Mouse (Mus musculus): ENCODE measurements around the gene Mdga2. TPM values are rescaled to one million over a fixed set of nuclear protein-coding genes. Genes with fewer than 3 reads are reported as not detected.

Mdga2 gene
- total and polyA plus RNA-seq, 2 experiments from 2014 or later: 25.8 to 36.0 TPM

DNA sequence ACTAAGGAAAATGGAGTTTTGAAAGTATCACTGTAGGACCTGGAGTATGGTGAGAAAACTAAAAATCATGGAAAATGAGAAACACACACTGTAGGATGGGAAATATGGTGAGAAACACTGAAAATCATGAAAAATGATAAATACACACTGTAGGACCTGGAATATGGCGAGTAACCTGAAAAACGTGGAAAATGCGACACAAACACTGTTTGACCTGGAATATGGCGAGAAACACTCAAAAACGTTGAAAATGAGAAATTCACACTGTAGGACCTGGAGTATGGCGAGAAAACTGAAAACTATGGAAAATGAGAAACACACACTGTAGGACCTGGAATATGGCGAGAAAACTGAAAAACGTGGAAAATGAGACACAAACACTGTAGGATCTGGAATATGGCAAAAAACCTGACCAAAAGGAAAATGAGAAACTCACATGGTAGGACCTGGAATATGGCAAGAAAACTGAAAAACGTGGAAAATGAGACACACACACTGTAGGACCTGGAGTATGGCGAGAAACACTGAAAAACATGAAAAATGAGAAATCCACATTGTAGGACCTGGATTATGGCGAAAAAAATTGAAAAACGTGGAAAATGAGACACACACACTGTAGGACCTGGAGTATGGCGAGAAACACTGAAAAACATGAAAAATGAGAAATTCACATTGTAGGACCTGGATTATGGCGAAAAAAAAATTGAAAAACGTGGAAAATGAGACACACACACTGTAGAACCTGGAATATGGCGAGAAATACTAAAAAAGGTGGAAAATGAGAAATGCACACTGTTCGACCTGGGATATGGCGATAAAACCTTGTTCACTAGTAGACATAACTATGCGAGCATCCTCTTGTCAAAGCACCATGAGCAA, 163.0 kb downstream of the Mdga2 start:
- Histone ChIP-seq H3K9me3 (ENCODE audit: low read length) (peaks cover 8% of the 10 kb centered on the region), H3K27me3 (ENCODE audit: insufficient read depth, low read length) (no peaks in the 10 kb centered on the region), H3K27ac (ENCODE audit: low read depth, low read length) (no peak overlapping the region), H3K4me1 (ENCODE audit: insufficient read depth) (no peaks in the 10 kb centered on the region), H3K36me3 (ENCODE audit: insufficient read depth) (no peaks in the 10 kb centered on the region), H3K4me3 (ENCODE audit: low read depth, low read length) (no peak overlapping the region), H3K9ac (no peak overlapping the region), H3K4me2 (ENCODE audit: low read depth) (no peak overlapping the region)
- WGBS: 80% methylated on average over 19 of the region's 19 CpGs
- DNase-seq: no peak
- no peak for TF ChIP-seq CTCF (IDR thresholded peaks at IDR 0.05; ENCODE audit: low read depth)
- peak; percentile 78 for ATAC-seq

DNA sequence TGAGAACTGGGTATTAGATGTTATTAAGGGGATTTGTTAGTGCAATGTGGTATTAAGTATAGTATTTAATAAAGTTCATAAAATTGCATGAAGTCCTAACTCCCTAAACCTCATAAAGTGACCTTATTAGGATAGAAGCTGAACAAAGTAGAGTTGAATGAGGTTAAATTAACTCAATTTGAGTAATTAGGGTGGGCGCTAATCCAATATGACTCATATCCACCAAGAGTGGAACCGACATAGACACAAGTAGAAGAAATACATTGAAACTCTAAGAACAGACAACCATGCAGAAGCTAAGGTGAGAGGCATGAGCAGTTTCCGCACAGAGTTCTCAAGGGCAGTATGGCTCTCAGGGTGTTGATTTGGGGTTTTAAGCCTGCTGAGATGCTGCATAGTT, 165.7 kb downstream of the Mdga2 start:
- Histone ChIP-seq H3K4me2 (ENCODE audit: low read depth) (no peak overlapping the region), H3K27me3 (ENCODE audit: insufficient read depth, low read length) (no peaks in the 10 kb centered on the region), H3K27ac (ENCODE audit: low read depth, low read length) (no peak overlapping the region), H3K9ac (no peak overlapping the region), H3K36me3 (ENCODE audit: insufficient read depth) (no peaks in the 10 kb centered on the region), H3K9me3 (ENCODE audit: low read length) (peaks cover 8% of the 10 kb centered on the region), H3K4me1 (ENCODE audit: insufficient read depth) (no peaks in the 10 kb centered on the region), H3K4me3 (ENCODE audit: low read depth, low read length) (no peak overlapping the region)
- DNase-seq (no peak), ATAC-seq (no peak)
- 78% methylated on average over 3 of the region's 3 CpGs for WGBS
- no peak for TF ChIP-seq CTCF (IDR thresholded peaks at IDR 0.05; ENCODE audit: low read depth)

DNA sequence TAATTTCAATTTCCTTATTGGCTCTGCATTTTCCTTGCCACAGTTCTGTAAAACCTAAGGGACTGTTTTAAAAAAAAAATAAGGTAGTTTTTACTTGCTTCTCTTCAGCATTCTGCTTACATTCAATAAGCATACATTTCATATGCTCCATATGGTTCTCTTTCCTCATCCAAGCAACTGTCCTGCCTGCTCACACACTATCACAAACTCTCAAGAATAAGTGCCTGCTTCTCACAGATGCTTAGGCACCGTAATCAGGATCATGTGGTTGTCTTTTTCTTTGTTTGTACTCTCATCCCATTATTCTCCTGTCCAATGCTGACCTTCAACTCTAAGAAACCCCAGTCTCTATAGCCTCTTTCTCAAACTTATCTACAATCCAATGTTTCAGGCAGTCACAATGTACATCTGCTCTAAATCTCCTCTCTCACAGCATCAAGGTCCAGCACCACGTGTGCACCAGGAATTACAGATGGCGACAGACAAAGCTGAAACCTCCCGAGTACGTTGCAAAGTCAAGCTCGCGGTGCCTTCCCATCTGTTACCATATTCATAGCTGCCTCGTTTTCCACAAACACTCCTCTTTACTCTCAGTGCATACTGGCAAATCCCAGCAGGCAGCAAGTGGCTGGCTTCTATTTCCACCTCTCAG, 177.1 kb downstream of the Mdga2 start:
- no peak for TF ChIP-seq CTCF (IDR thresholded peaks at IDR 0.05; ENCODE audit: low read depth)
- Histone ChIP-seq H3K4me2 (ENCODE audit: low read depth) (no peak overlapping the region), H3K4me3 (ENCODE audit: low read depth, low read length) (no peak overlapping the region), H3K9ac (no peak overlapping the region), H3K9me3 (ENCODE audit: low read length) (no peaks in the 10 kb centered on the region), H3K4me1 (ENCODE audit: insufficient read depth) (no peaks in the 10 kb centered on the region), H3K27me3 (ENCODE audit: insufficient read depth, low read length) (no peaks in the 10 kb centered on the region), H3K36me3 (ENCODE audit: insufficient read depth) (no peaks in the 10 kb centered on the region), H3K27ac (ENCODE audit: low read depth, low read length) (peak overlapping the region; percentile 3; the same call in 1 of the 2 replicates)
- ATAC-seq (peak; percentile 88), DNase-seq (peak; percentile 66)
- 48% methylated on average over 8 of the region's 8 CpGs for WGBS

DNA sequence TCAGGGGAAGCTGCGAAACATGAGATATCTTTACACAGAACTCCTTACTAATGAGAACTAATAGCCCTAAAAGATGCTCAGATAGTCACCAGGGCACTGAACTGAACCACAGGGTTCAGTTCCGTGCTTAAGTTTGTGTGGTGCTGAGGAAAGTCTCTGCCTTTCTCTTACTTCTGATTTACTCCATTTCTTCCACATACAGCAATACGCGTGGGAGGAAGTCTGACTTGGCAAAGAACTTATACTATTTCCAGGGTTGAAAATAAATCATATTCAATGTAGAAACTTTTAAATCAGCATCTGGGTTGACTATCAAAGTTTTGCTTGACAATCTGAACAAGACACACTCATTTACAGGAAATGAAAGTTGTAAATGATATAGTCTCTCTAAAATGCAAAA, 180.5 kb downstream of the Mdga2 start:
- Histone ChIP-seq H3K27ac (ENCODE audit: low read depth, low read length) (no peak overlapping the region), H3K9ac (no peak overlapping the region), H3K4me2 (ENCODE audit: low read depth) (no peak overlapping the region), H3K9me3 (ENCODE audit: low read length) (no peaks in the 10 kb centered on the region), H3K4me3 (ENCODE audit: low read depth, low read length) (no peak overlapping the region), H3K4me1 (ENCODE audit: insufficient read depth) (no peaks in the 10 kb centered on the region), H3K36me3 (ENCODE audit: insufficient read depth) (no peaks in the 10 kb centered on the region), H3K27me3 (ENCODE audit: insufficient read depth, low read length) (no peaks in the 10 kb centered on the region)
- no peak for TF ChIP-seq CTCF (IDR thresholded peaks at IDR 0.05; ENCODE audit: low read depth)
- WGBS: 86% methylated on average over 4 of the region's 4 CpGs
- no peak for DNase-seq
- no peak for ATAC-seq

DNA sequence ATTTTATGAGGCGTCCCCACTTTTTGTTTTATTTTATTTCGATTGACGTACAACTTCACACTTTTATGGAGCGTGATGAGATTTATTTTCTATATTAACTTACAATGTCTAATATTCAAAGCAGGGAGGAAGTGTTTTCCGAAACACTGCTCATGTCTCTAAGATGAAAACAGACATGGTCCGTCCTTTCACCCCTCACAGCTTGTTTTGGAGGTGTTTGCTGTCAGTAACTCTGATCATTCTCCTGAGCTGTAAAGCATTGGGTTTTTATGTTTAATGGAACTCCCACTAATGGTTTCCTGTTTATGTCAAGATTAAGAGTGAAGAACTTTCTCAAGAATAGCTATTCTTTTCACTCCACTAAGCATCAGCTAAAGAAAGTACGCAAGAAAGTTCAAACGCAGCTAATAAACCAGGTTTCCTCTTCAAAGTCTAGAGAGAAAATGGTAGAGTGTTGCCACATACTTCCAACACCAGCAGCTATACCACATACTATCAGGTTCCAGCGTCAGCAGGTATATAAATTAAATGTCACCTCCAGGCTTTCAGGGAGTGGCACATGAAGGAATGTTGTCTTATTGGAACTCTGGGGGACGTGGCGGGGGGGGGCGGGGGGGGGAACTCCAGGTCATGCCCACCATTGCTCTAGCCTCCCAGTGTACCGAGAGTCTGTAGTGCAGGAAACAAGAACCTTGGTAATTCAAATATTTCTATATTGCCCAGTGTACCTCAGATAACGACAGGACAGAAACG, 186.7 kb downstream of the Mdga2 start:
- Histone ChIP-seq H3K9me3 (ENCODE audit: low read length) (no peaks in the 10 kb centered on the region), H3K4me1 (ENCODE audit: insufficient read depth) (no peaks in the 10 kb centered on the region), H3K9ac (no peak overlapping the region), H3K36me3 (ENCODE audit: insufficient read depth) (no peaks in the 10 kb centered on the region), H3K27me3 (ENCODE audit: insufficient read depth, low read length) (no peaks in the 10 kb centered on the region), H3K4me3 (ENCODE audit: low read depth, low read length) (no peak overlapping the region), H3K4me2 (ENCODE audit: low read depth) (no peak overlapping the region), H3K27ac (ENCODE audit: low read depth, low read length) (no peak overlapping the region)
- no peak for DNase-seq
- ATAC-seq: no peak
- 88% methylated on average over 15 of the region's 15 CpGs for WGBS
- TF ChIP-seq CTCF (IDR thresholded peaks at IDR 0.05; ENCODE audit: low read depth): no peak

DNA sequence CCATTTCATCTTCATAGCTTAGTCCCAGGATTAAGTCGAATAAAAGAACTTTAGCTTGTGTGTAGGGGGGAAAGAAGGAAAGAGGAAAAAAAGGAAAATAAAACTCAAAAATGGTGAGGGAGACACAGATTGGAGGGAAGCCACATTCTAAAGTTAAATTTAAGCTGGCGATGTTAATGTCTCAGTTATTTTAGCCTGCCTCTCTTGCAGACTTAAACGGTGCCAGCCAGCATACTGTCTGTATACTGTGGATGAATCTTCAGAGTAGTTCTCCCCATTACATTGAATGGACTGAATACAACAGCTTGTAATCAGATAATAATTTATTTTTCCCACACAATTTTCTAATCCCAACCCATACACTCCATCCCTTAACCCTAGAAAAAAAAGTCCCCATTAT, 205.2 kb downstream of the Mdga2 start:
- H3K4me1 ChIP-seq (ENCODE audit: insufficient read depth): no peaks in the 10 kb centered on the region
- no peak for TF ChIP-seq CTCF (IDR thresholded peaks at IDR 0.05; ENCODE audit: low read depth)
- H3K27ac ChIP-seq (ENCODE audit: low read depth, low read length): no peak overlapping the region
- H3K36me3 ChIP-seq (ENCODE audit: insufficient read depth): no peaks in the 10 kb centered on the region
- ATAC-seq: peak; percentile 58
- peak; percentile 34 for DNase-seq
- no peak overlapping the region for H3K9ac ChIP-seq
- 70% methylated on average over 3 of the region's 3 CpGs for WGBS
- H3K27me3 ChIP-seq (ENCODE audit: insufficient read depth, low read length): no peaks in the 10 kb centered on the region
- H3K4me2 ChIP-seq (ENCODE audit: low read depth): no peak overlapping the region
- H3K4me3 ChIP-seq (ENCODE audit: low read depth, low read length): no peak overlapping the region
- no peaks in the 10 kb centered on the region for H3K9me3 ChIP-seq (ENCODE audit: low read length)
